Mouse (Mus musculus) CH12.LX (cell line): ENCODE measurements around the gene Ppp1r3g. TPM values are rescaled to one million over a fixed set of nuclear protein-coding genes. Genes with fewer than 3 reads are reported as not detected.

Source experiments
- DNase-seq: peaks from one replicate; pipeline ENCODE4 v3.0.0-alpha.2; 2013; ENCODE audit errors: extremely low read depth
- H3K27ac ChIP-seq: 2 replicates; pipeline ENCODE4 v1.5.1; 2012; ENCODE audit warnings: low read depth, mild to moderate bottlenecking, control low read depth, moderate library complexity; ENCODE audit not compliant: insufficient read depth
- H3K27me3 ChIP-seq: replicated peaks from 2 replicates; pipeline ENCODE3; 2012; ENCODE audit warnings: inconsistent platforms
- H3K36me3 ChIP-seq, 2 experiments: replicated peaks in 1 of 2; 2 replicates each; pipeline versions ENCODE3 to v1.6.1; 2012; ENCODE audit warnings: inconsistent platforms in 1 of 2, low read length in 1 of 2, mild to moderate bottlenecking in 1 of 2, mixed read lengths in 1 of 2, moderate library complexity in 1 of 2; ENCODE audit not compliant: control insufficient read depth in 1 of 2, insufficient read depth in 1 of 2
- H3K4me1 ChIP-seq, 2 experiments: 2 replicates each; pipeline ENCODE4 v1.6.1; 2012; ENCODE audit warnings: inconsistent platforms in 1 of 2, moderate library complexity in 1 of 2; ENCODE audit not compliant: insufficient read depth in 2 of 2, control insufficient read depth in 1 of 2
- H3K4me2 ChIP-seq: 2 replicates; pipeline ENCODE4 v1.6.1; 2012; ENCODE audit warnings: low read depth, mild to moderate bottlenecking, control low read depth; ENCODE audit not compliant: poor library complexity, insufficient read depth, severe bottlenecking
- H3K4me3 ChIP-seq, 3 experiments: fragments of 150-350 bp in 1 of 3; sonication (generic) in 1 of 3; replicated peaks in 1 of 3; 2 replicates each; pipeline versions ENCODE3 to v1.5.1; 2011 to 2012; ENCODE audit warnings: low read depth in 2 of 3, low read length in 2 of 3, mild to moderate bottlenecking in 2 of 3, moderate library complexity in 2 of 3, control low read depth in 1 of 3, improper control_type of control experiment in 1 of 3, inconsistent platforms in 1 of 3, mixed read lengths in 1 of 3; ENCODE audit not compliant: poor library complexity in 1 of 3
- H3K79me2 ChIP-seq: replicated peaks from 2 replicates; pipeline ENCODE4 v1.6.1; 2012; ENCODE audit warnings: mild to moderate bottlenecking, moderate library complexity; ENCODE audit not compliant: control insufficient read depth, poor library complexity, insufficient read depth, severe bottlenecking; ENCODE audit errors: extremely low read depth
- H3K9ac ChIP-seq: 2 replicates; pipeline ENCODE4 v1.6.1; 2012; ENCODE audit warnings: low read depth, mild to moderate bottlenecking, control low read depth, moderate library complexity; ENCODE audit not compliant: insufficient read depth
- H3K9me3 ChIP-seq: replicated peaks from 2 replicates; pipeline ENCODE3; 2012; ENCODE audit warnings: low read length, inconsistent platforms, mixed read lengths
- CHD1 ChIP-seq: IDR thresholded peaks from 2 replicates; pipeline ENCODE4 v1.6.1; 2012; ENCODE audit warnings: low read depth, low read length, improper control_type of control experiment, inconsistent platforms
- CTCF ChIP-seq, 2 experiments: IDR thresholded peaks in 1 of 2; conservative IDR thresholded peaks in 1 of 2; 2 replicates each; pipeline ENCODE4 v1.5.1; 2011 to 2012; ENCODE audit warnings: low read depth in 2 of 2, low read length in 2 of 2, improper control_type of control experiment in 1 of 2, inconsistent platforms in 1 of 2, mild to moderate bottlenecking in 1 of 2, moderate library complexity in 1 of 2
- E2F4 ChIP-seq: IDR thresholded peaks from 2 replicates; pipeline ENCODE4 v1.6.1; 2011; ENCODE audit warnings: low read depth, low read length, improper control_type of control experiment; ENCODE audit not compliant: insufficient replicate concordance
- ETS1 ChIP-seq: conservative IDR thresholded peaks from 2 replicates; pipeline ENCODE4 v1.6.1; 2012; ENCODE audit warnings: low read depth, mild to moderate bottlenecking, inconsistent platforms, low read length, improper control_type of control experiment, moderate library complexity
- JUN ChIP-seq: IDR thresholded peaks from 2 replicates; pipeline ENCODE4 v1.6.1; 2011; ENCODE audit warnings: low read depth, mild to moderate bottlenecking, low read length, improper control_type of control experiment, moderate library complexity; ENCODE audit not compliant: insufficient read depth
- MAX ChIP-seq: IDR thresholded peaks from 2 replicates; pipeline ENCODE4 v1.6.1; 2011; ENCODE audit warnings: low read length, improper control_type of control experiment
- MAZ ChIP-seq: IDR thresholded peaks from 2 replicates; pipeline ENCODE4 v1.6.1; 2012; ENCODE audit warnings: low read depth, mild to moderate bottlenecking, inconsistent platforms, low read length, improper control_type of control experiment, moderate library complexity
- MXI1 ChIP-seq: IDR thresholded peaks from 2 replicates; pipeline ENCODE4 v1.6.1; 2011; ENCODE audit warnings: mild to moderate bottlenecking, low read depth, low read length, improper control_type of control experiment
- MYC ChIP-seq: IDR thresholded peaks from 2 replicates; pipeline ENCODE4 v1.6.1; 2011; ENCODE audit warnings: low read depth, mild to moderate bottlenecking, improper control_type of control experiment, low read length
- POLR2A ChIP-seq: IDR thresholded peaks from 2 replicates; pipeline ENCODE4 v1.6.1; 2011; ENCODE audit warnings: low read depth, mild to moderate bottlenecking, improper control_type of control experiment, low read length
- POLR2AphosphoS2 ChIP-seq: IDR thresholded peaks from 2 replicates; pipeline ENCODE4 v1.6.1; 2011; ENCODE audit warnings: low read depth, low read length, improper control_type of control experiment
- SMC3 ChIP-seq: IDR thresholded peaks from 2 replicates; pipeline ENCODE4 v1.6.1; 2011; ENCODE audit warnings: low read depth, low read length, improper control_type of control experiment
- TBP ChIP-seq: conservative IDR thresholded peaks from 2 replicates; pipeline ENCODE4 v1.6.1; 2011; ENCODE audit warnings: low read depth, low read length, improper control_type of control experiment
- USF1 ChIP-seq: IDR thresholded peaks from 2 replicates; pipeline ENCODE4 v1.6.1; 2014; ENCODE audit warnings: low read depth, mild to moderate bottlenecking, inconsistent platforms, low read length, improper control_type of control experiment
- USF2 ChIP-seq: conservative IDR thresholded peaks from 2 replicates; pipeline ENCODE4 v1.6.1; 2011; ENCODE audit warnings: low read depth, low read length, improper control_type of control experiment
- ZC3H11A ChIP-seq: IDR thresholded peaks from 2 replicates; pipeline ENCODE4 v1.6.1; 2012; ENCODE audit warnings: low read depth, mild to moderate bottlenecking, inconsistent platforms, low read length, improper control_type of control experiment
- ZKSCAN1 ChIP-seq: IDR thresholded peaks from 2 replicates; pipeline ENCODE4 v1.6.1; 2012; ENCODE audit warnings: low read depth, inconsistent platforms, low read length, improper control_type of control experiment, borderline replicate concordance
- ZMIZ1 ChIP-seq: IDR thresholded peaks from 2 replicates; pipeline ENCODE4 v1.6.1; 2012; ENCODE audit warnings: low read depth, mild to moderate bottlenecking, inconsistent platforms, low read length, improper control_type of control experiment
- dilution Hi-C: fragments of 300-500 bp; cut with MboI; formaldehyde crosslinking; loops from 2 replicates; pipeline ENCODE4 v1.14.3; 2020; ENCODE audit warnings: low sequenced_read_pairs; ENCODE audit not compliant: extremely low pct_unique_long_range_greater_than_20kb, extremely low pct_ligation_motif_present
- in situ Hi-C: fragments of 300-500 bp; cut with MboI; formaldehyde crosslinking; loops from 3 replicates; pipeline ENCODE4 v1.14.3; 2019; ENCODE audit warnings: low sequenced_read_pairs, low pct_ligation_motif_present, low pct_unique_long_range_greater_than_20kb, mixed read lengths
- polyA plus RNA-seq: library from polyadenylated mRNA; unstranded; fragments of >175 nt; gene quantifications from 2 replicates; pipeline ENCODE4 v1.2.1, GENCODE M21; 2012; ENCODE audit warnings: low read depth; ENCODE audit not compliant: insufficient read length
- total RNA-seq, 2 experiments: library from RNA; depleted of rRNA; stranded (reverse); fragments of 300-350 nt in 1 of 2; fragments of >200 nt in 1 of 2; gene quantifications; 2 replicates each; pipeline ENCODE4 v1.2.3; 2012 to 2014

Gene Ppp1r3g
- total and polyA plus RNA-seq, 3 experiments = 0.13 TPM; not detected in 2

DNA sequence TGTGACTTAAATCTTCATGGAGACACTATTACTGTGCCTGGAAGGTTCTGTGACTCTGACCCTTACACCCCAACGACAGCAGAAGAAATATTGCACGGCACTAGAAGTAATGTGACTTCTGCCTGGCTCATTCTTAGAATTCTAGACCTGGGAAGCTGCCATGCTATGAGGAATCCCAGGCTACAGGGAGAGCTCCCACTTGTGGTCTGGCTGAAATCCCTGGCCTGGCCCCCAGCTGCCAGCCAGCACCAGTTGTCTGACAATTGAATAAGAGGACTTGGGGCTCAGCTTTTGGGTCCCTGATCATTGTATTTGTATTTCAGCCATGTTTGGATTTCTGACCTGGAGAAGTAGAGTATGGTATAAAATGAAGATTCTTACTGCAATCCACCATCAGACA lies 59.4 kb downstream of the Ppp1r3g start:
- no peak overlapping the region for H3K4me3 ChIP-seq
- H3K4me1 ChIP-seq = peaks cover 3 to 22% of the 10 kb centered on the region in 2 experiments; a peak in 3 of 4 replicates
- H3K79me2 ChIP-seq = 0 out of 2 replicates have a peak, but pooled peaks cover 4% of the 10 kb centered on the region
- dilution Hi-C loops (no loop called here), in situ Hi-C loops (loop anchor here (25.0 kb wide), 1 partner anchor 269 kb away; no protein-coding TSS in a partner anchor)
- TF ChIP-seq TBP (no peak), CTCF (conservative IDR thresholded peaks at IDR 0.05 in 1 of 2, IDR thresholded peaks at IDR 0.05 in 1 of 2; ENCODE audit: low read depth in 2 of 2, low read length in 2 of 2) (no peak), MYC (no peak), ZKSCAN1 (no peak), MAZ (no peak), MAX (no peak), USF1 (no peak), JUN (no peak), CHD1 (no peak), SMC3 (no peak), E2F4 (no peak), USF2 (no peak)
- no peak for DNase-seq
- H3K4me2 ChIP-seq = no peak overlapping the region
- peaks cover 0 to 34% of the 10 kb centered on the region in 2 experiments for H3K36me3 ChIP-seq
- no peaks in the 10 kb centered on the region for H3K27me3 ChIP-seq
- no peak overlapping the region for H3K9ac ChIP-seq
- no peak overlapping the region for H3K27ac ChIP-seq
- H3K9me3 ChIP-seq = no peaks in the 10 kb centered on the region

DNA sequence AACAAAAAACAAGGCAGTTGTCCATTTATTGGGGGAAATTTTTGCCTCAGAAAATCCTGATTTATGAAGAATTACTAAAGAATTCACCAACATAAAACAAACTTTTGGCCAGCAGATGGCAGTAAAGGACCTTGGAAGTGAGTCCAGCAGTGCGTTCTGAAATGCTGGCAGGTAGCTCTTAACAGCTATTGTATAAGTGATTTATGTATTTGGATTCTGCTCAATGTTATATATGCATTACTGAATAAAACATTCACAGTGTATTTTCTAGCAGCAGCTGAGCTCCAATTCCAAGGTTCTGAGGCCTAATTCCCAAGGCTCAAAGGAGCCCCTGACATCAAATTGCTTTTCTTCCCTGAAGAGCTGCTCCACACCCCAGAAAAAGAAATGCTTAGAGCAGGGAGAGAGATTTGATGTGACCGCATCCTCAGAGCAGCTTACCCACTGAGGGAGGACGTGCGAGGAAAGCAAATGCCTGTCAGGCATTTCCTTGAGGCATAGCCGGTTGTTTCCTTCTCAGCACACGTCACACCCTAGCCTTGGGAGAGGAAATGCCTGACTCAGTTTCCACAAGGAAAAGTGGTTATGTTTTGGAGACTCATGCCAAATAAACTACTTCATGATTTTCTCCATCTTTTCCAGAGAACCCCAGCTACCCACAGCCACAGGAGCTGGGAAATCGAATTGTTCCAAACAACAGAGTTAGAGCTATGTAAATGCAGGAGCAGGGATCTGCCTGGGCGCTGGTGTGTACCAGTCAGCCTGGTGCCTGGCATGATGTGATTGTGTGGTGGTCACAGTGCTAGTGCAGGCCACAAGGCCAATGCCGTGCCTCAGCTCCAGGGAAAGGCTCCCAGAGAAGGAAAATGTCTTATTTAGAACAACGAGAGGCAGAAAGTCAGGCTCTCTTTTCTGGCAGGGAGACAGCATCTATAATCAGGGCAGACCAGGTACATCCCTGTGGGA lies 61.0 kb downstream of the Ppp1r3g start:
- in situ Hi-C loops = loop anchor here (10.0 to 25.0 kb wide), 2 partner anchors 95 to 268 kb away; partner anchors contain the start of genes Fars2 and Lyrm4
- TF ChIP-seq POLR2AphosphoS2 (no peak), POLR2A (no peak), ZMIZ1 (no peak), TBP (no peak), ETS1 (no peak), ZKSCAN1 (no peak), CTCF (conservative IDR thresholded peaks at IDR 0.05 in 1 of 2, IDR thresholded peaks at IDR 0.05 in 1 of 2; ENCODE audit: low read depth in 2 of 2, low read length in 2 of 2) (peak; percentile 7 to 81; a peak in 2 of 4 replicates), SMC3 (peak; percentile 85), MXI1 (no peak), ZC3H11A (peak; percentile 79)
- Histone ChIP-seq H3K4me2 (no peak overlapping the region), H3K27ac (no peak overlapping the region), H3K79me2 (0 out of 2 replicates have a peak, but pooled peaks cover 4% of the 10 kb centered on the region), H3K27me3 (no peaks in the 10 kb centered on the region), H3K36me3 (peaks cover 0 to 33% of the 10 kb centered on the region in 2 experiments), H3K9ac (no peak overlapping the region), H3K4me1 (peaks cover 3 to 23% of the 10 kb centered on the region in 2 experiments; a peak in 3 of 4 replicates), H3K9me3 (no peaks in the 10 kb centered on the region), H3K4me3 (no peak overlapping the region)
- dilution Hi-C loops = no loop called here
- peak; percentile 77 for DNase-seq

Other genes with a start within 250 kb of the Ppp1r3g start
- gene Rpp40, start 52.5 kb upstream of the Ppp1r3g start, total RNA-seq (2012; rRNA removed) = 44.6 and 56.0 TPM in 2 replicates
- gene Rpp40, start 52.5 kb upstream of the Ppp1r3g start, total RNA-seq (2014; rRNA removed) = 77.4 and 95.6 TPM in 2 replicates
- 63.5 and 67.2 TPM in 2 replicates for gene Rpp40, start 52.5 kb upstream of the Ppp1r3g start, polyA plus RNA-seq
- gene Fars2, start 158.6 kb downstream of the Ppp1r3g start, total RNA-seq (2012; rRNA removed) = 36.9 and 46.4 TPM in 2 replicates
- gene Fars2, start 158.6 kb downstream of the Ppp1r3g start, total RNA-seq (2014; rRNA removed) = 29.8 and 30.2 TPM in 2 replicates
- 38.3 and 47.7 TPM in 2 replicates for gene Fars2, start 158.6 kb downstream of the Ppp1r3g start, polyA plus RNA-seq
- 10.9 and 12.2 TPM in 2 replicates for gene Lyrm4, start 158.7 kb downstream of the Ppp1r3g start, total RNA-seq (2012; rRNA removed)
- gene Lyrm4, start 158.7 kb downstream of the Ppp1r3g start, total RNA-seq (2014; rRNA removed) = 27.0 and 28.8 TPM in 2 replicates
- 24.1 and 26.3 TPM in 2 replicates for gene Lyrm4, start 158.7 kb downstream of the Ppp1r3g start, polyA plus RNA-seq